Mouse (Mus musculus) kidney, adult 2 months (tissue): Measurements from ENCODE around the gene Zfp169.

ENCODE experiments used
- CTCF ChIP-seq: fragments of 200-500 bp; conservative IDR thresholded peaks from 2 replicates; pipeline ENCODE4 v1.5.1; 2011; ENCODE audit warnings: low read depth, mild to moderate bottlenecking, control low read depth, low read length, moderate library complexity, mixed read lengths; ENCODE audit not compliant: insufficient read depth, insufficient read length
- POLR2A ChIP-seq: fragments of 200-500 bp; IDR thresholded peaks from one replicate; pipeline ENCODE4 v1.6.1; 2011; ENCODE audit warnings: low read depth, low read length, control low read depth

- TF ChIP-seq POLR2A: no peak
- no peak for TF ChIP-seq CTCF
These were observed 41.3 kb upstream of the Zfp169 start for GRCm38 (mm10) chr13:48554552-48554951.
